Mouse (Mus musculus): ENCODE data around the gene R3hdm1.

GRCm38 (mm10) chr1:128120913-128121627, 18.0 kb downstream of the R3hdm1 start:
- TF ChIP-seq POLR2A (IDR thresholded peaks at IDR 0.05; ENCODE audit: insufficient read length, low read depth) (no peak), E2F4 (IDR thresholded peaks at IDR 0.05; ENCODE audit: insufficient read depth) (no peak), POLR2AphosphoS2 (IDR thresholded peaks at IDR 0.05; ENCODE audit: insufficient read length, low read depth) (no peak), TCF12 (IDR thresholded peaks at IDR 0.05; ENCODE audit: insufficient read depth, poor library complexity, severe bottlenecking) (no peak)

Data from myocyte (in vitro differentiated cells).